Mouse (Mus musculus): ENCODE results near the gene Capsl. TPM values are rescaled to one million over a fixed set of nuclear protein-coding genes. Genes with fewer than 3 reads are reported as not detected.

Gene Capsl
- total and polyA plus RNA-seq, 2 experiments from 2014 or later = 6.9 to 9.2 TPM

DNA sequence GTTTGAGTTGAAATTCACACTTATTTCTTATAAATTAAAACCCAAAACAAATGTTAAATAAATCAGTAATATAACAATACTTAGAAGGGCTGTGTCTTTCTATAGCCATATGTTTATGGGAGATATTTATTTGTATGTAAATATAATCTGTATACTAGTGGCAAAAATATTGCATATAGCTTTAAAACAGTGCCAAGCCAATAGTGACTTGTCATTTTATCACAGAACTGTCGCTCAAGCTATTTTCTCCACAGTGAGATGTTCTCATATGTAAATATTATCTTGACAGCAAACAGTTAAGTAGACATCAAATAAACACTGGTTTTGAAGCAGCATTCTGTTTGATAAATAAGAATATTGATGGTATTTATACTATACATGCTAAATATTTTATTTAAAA, 37.4 kb downstream of the Capsl start:
- no peaks in the 10 kb centered on the region for H3K27me3 ChIP-seq (ENCODE audit: insufficient read depth, low read length)
- no peak for TF ChIP-seq CTCF (IDR thresholded peaks at IDR 0.05; ENCODE audit: low read depth)
- H3K9me3 ChIP-seq (ENCODE audit: low read length) = no peaks in the 10 kb centered on the region
- DNase-seq (no peak), ATAC-seq (no peak)
- no peaks in the 10 kb centered on the region for H3K36me3 ChIP-seq (ENCODE audit: insufficient read depth)
- H3K4me3 ChIP-seq (ENCODE audit: low read depth, low read length) = no peak overlapping the region
- no peaks in the 10 kb centered on the region for H3K4me1 ChIP-seq (ENCODE audit: insufficient read depth)
- H3K27ac ChIP-seq (ENCODE audit: low read depth, low read length) = no peak overlapping the region
- WGBS = 89% methylated on average over 1 of the region's 1 CpGs
- no peak overlapping the region for H3K4me2 ChIP-seq (ENCODE audit: low read depth)
- no peak overlapping the region for H3K9ac ChIP-seq

DNA sequence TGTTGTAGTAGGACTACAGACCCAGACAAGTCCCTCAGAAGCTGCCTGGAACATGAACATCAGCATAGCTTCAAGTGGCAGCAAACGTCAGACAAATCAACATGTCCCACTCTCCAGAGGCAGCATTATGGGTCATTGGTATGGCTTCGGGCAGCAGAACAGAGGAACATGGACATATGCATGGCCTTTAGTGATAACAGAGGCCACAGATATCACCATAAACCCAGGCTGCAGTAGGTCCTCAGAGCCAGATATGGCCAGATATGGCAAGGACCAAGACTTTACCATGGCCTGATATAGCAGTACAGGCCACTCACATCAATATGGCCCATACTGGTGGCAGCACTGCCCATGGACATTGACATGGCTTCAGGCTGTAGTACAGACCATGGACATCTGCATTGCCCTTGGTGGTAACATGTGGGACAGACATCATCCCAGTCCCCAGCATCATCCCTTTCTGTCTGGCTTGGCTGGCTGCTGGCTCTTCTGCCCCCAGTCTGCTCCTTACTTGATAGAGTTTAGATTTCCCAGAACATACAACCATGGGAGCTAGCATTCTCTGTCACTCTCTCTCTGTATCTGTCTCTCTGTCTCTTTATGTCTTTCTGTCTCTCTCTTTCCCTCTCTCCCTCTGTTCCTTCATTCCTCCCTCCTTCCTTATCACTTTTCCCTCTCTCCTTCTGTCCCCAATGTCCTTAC, 53.7 kb downstream of the Capsl start:
- Histone ChIP-seq H3K4me3 (ENCODE audit: low read depth, low read length) (no peak overlapping the region), H3K9ac (no peak overlapping the region), H3K27ac (ENCODE audit: low read depth, low read length) (no peak overlapping the region), H3K36me3 (ENCODE audit: insufficient read depth) (no peaks in the 10 kb centered on the region), H3K27me3 (ENCODE audit: insufficient read depth, low read length) (no peaks in the 10 kb centered on the region), H3K4me1 (ENCODE audit: insufficient read depth) (no peaks in the 10 kb centered on the region), H3K4me2 (ENCODE audit: low read depth) (no peak overlapping the region), H3K9me3 (ENCODE audit: low read length) (no peaks in the 10 kb centered on the region)
- DNase-seq (no peak), ATAC-seq (no peak)
- 95% methylated on average over 2 of the region's 2 CpGs for WGBS
- TF ChIP-seq CTCF (IDR thresholded peaks at IDR 0.05; ENCODE audit: low read depth) = no peak

DNA sequence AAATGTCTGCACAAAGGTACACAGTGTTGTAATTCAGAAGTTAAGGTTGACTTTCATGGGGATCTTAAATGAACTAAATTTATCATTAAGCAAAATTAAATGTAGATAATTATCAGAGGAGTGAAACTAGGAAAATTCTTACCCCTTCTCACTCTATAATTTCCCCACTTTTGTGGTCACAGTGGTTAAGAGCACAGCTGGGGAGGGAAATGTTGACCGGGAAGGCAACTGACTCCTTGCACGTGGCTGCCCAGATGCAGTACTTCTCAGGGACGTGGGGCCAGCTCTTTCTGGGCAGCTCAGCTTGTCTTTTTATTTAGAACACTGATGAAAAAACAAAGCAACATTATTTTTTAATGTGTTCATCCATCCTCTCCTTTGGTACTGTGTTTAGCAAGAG, 56.2 kb downstream of the Capsl start:
- no peak overlapping the region for H3K4me2 ChIP-seq (ENCODE audit: low read depth)
- no peaks in the 10 kb centered on the region for H3K36me3 ChIP-seq (ENCODE audit: insufficient read depth)
- H3K4me3 ChIP-seq (ENCODE audit: low read depth, low read length) = no peak overlapping the region
- H3K4me1 ChIP-seq (ENCODE audit: insufficient read depth) = no peaks in the 10 kb centered on the region
- no peak overlapping the region for H3K27ac ChIP-seq (ENCODE audit: low read depth, low read length)
- no peak for ATAC-seq
- H3K27me3 ChIP-seq (ENCODE audit: insufficient read depth, low read length) = no peaks in the 10 kb centered on the region
- no peak overlapping the region for H3K9ac ChIP-seq
- TF ChIP-seq CTCF (IDR thresholded peaks at IDR 0.05; ENCODE audit: low read depth) = no peak
- DNase-seq = no peak
- no peaks in the 10 kb centered on the region for H3K9me3 ChIP-seq (ENCODE audit: low read length)
- 80% methylated on average over 3 of the region's 3 CpGs for WGBS

Other genes starting within 250 kb of the Capsl start
- gene Ugt3a1, start 159.1 kb upstream of the Capsl start, total RNA-seq (2014; rRNA removed) = not detected in 2 replicates
- gene Ugt3a1, start 159.1 kb upstream of the Capsl start, polyA plus RNA-seq (2015; fragmentation: Nextera tagmentation; extraction: Ambion mirVana) = not detected in 2 replicates
- gene Ugt3a2, start 100.5 kb upstream of the Capsl start, total RNA-seq (2014; rRNA removed) = not detected in 2 replicates
- gene Ugt3a2, start 100.5 kb upstream of the Capsl start, polyA plus RNA-seq (2015; fragmentation: Nextera tagmentation; extraction: Ambion mirVana) = not detected in 2 replicates
- gene Il7r, start 94.1 kb downstream of the Capsl start, total RNA-seq (2014; rRNA removed) = 0.05 TPM in 1 of 2 replicates, not detected in the other
- gene Il7r, start 94.1 kb downstream of the Capsl start, polyA plus RNA-seq (2015; fragmentation: Nextera tagmentation; extraction: Ambion mirVana) = not detected in 2 replicates